Mouse (Mus musculus): ENCODE measurements at regions not wholly inside any gene's neighbourhood (a gene's known extent, or its start where the extent isn't known, plus 50 kb on each side); places are given as distances from the start of the nearest gene placed in this dataset.

DNA sequence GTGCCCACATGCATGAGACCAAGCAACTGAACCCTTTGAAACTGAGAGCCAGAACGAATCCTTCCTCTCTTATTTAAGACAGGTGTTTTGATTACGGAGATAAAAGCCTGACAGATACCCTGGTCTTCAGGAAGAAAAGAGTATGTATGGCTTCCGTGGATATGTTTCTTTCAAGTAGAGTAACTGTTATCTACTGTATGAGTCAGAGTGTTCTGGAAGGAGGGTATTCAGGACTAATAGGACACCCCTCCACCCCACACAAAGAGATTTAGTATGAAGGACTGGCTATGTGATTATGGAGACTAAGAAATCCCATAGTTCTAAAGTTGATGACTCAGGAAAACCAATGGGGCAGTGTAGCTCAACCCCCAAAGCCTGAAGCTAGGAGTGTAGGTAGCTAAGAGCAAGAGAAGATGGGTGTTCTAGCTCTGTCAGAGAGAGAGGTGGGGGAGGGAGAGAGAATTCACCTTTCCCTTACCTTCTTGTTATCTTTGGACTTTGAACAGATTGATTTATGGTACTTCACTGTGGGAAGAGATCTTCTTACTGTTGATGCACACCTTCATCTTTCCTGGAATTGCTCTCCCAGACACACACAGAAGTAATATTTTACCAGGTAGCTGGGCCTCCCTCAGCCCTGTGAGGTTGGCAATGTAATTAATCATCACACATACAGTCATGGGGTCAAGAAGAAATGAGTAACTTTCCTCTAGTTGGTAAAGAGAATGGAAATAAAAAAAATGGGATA lies 87.6 kb upstream of the Tab2 start:
- TF ChIP-seq POLR2A (IDR thresholded peaks at IDR 0.05; ENCODE audit: extremely low read depth, insufficient read depth, low read length) (no peak), CTCF (IDR thresholded peaks at IDR 0.05; ENCODE audit: low read depth, low read length) (no peak)
